ENCODE assay signal across 9 mouse cellular contexts in genomic region chr1:44591742-44592141, GRCm38 (mm10). TPM values are rescaled to one million over a fixed set of nuclear protein-coding genes. Genes with fewer than 3 reads are reported as not detected.
DNase-seq lines count a peak whose midpoint lies in the region; ATAC-seq lines count a peak whose summit lies in the region.
"Had no signal": no experiment of that assay in that cellular context is flagged by ENCODE, and none has a peak within 500 bp of the region (broad histone marks: within the 10 kb centered on the region; RNA-seq: fewer than 3 reads in every experiment).

No protein-coding gene starts in this region.

- peak; percentile 45 for DNase-seq in embryo, embryonic 10 days (ENCODE audit: low spot score)
- DNase-seq in embryo, embryonic 9.5 days (ENCODE audit: extremely low spot score), result no peak
- DNase-seq in liver, result peak; percentile 3
- peak; percentile 11 for DNase-seq in retina, postnatal 7 days (ENCODE audit: low read depth, low spot score)
- no peak for DNase-seq in B cell, adult 2 months
- no peak for DNase-seq in thymus, postnatal 14 days

- H3K4me1 ChIP-seq in liver, embryonic 12.5 days, result no peaks in the 10 kb centered on the region
- peaks cover 16% of the 10 kb centered on the region; the same call in 1 of the 2 replicates for H3K4me1 ChIP-seq in limb, embryonic 12.5 days (replicated peaks)

- ATAC-seq in liver, embryonic 12.5 days, result no peak
- no peak for ATAC-seq in limb, embryonic 12.5 days (ENCODE audit: insufficient number of reproducible peaks, insufficient read depth, low FRiP score, low TSS enrichment, low read depth)
- ATAC-seq: inflammation-experienced regulatory T-cells, adult 6 months had no signal

- H3K4me2 ChIP-seq in liver, embryonic 12.5 days, result no peak overlapping the region
- no peak overlapping the region for H3K4me2 ChIP-seq in limb, embryonic 12.5 days

- H3K4me3 ChIP-seq in liver, embryonic 12.5 days, result no peak overlapping the region
- H3K4me3 ChIP-seq in limb, embryonic 12.5 days (replicated peaks), result no peak overlapping the region

- no peaks in the 10 kb centered on the region for H3K9me3 ChIP-seq in liver, embryonic 12.5 days (replicated peaks)
- no peaks in the 10 kb centered on the region for H3K9me3 ChIP-seq in limb, embryonic 12.5 days

- 55% methylated on average over 3 of the region's 3 CpGs for WGBS in liver, embryonic 12.5 days (ENCODE audit: insufficient replicate concordance)
- WGBS in limb, embryonic 12.5 days, result 38% methylated on average over 3 of the region's 3 CpGs

- H3K27ac ChIP-seq in liver, embryonic 12.5 days, result no peak overlapping the region
- peak overlapping the region; percentile 59 for H3K27ac ChIP-seq in limb, embryonic 12.5 days

- H3K36me3 ChIP-seq in liver, embryonic 12.5 days, result no peaks in the 10 kb centered on the region
- H3K36me3 ChIP-seq in limb, embryonic 12.5 days, result no peaks in the 10 kb centered on the region

- no peaks in the 10 kb centered on the region for H3K27me3 ChIP-seq in liver, embryonic 12.5 days (replicated peaks)
- no peaks in the 10 kb centered on the region for H3K27me3 ChIP-seq in limb, embryonic 12.5 days

- H3K9ac ChIP-seq in liver, embryonic 12.5 days, result no peak overlapping the region
- H3K9ac ChIP-seq in limb, embryonic 12.5 days (replicated peaks), result no peak overlapping the region

RNA-seq across cellular contexts. Expression of gene Gulp1, which starts 40.4 kb away (rescaled TPM):
- polyA plus RNA-seq in liver, embryonic 12.5 days (2016; fragmentation: Nextera tagmentation; extraction: Ambion mirVana), result 1.9 and 2.0 TPM in 2 replicates
- 47.7 and 49.2 TPM in 2 replicates for polyA plus RNA-seq in limb, embryonic 12.5 days (2016; fragmentation: Nextera tagmentation; extraction: Ambion mirVana)
- polyA plus RNA-seq: inflammation-experienced regulatory T-cells, adult 6 months had no signal

Comparison
In these comparisons a context has a peak if more than half of its experiments do, and no peak if none do; other contexts are left out.
1. DNase-seq: peak in embryo, embryonic 10 days (single experiment), liver (single experiment) and retina, postnatal 7 days (single experiment); none in embryo, embryonic 9.5 days (single experiment), B cell, adult 2 months (0 of 2) and thymus, postnatal 14 days (single experiment).
2. RNA of gene Gulp1, which starts 40.4 kb away (polyA plus RNA-seq): 47.7 to 49.2 TPM in limb, embryonic 12.5 days; 1.9 to 2.0 TPM in liver, embryonic 12.5 days; every median in the first group is over 10 times any median in the second.